Mouse (Mus musculus) cortical plate, adult 2 months (tissue): Measurements from ENCODE around the gene St6galnac5.

Experiments
- CTCF ChIP-seq: fragments of 200-500 bp; IDR thresholded peaks from 2 replicates; pipeline ENCODE4 v1.5.1; 2011; ENCODE audit warnings: mild to moderate bottlenecking, control low read depth, low read length; ENCODE audit not compliant: insufficient read depth; ENCODE audit errors: extremely low read depth
- POLR2A ChIP-seq: fragments of 200-500 bp; IDR thresholded peaks from 2 replicates; pipeline ENCODE4 v1.6.1; 2011; ENCODE audit warnings: mild to moderate bottlenecking, low read length, control low read depth; ENCODE audit not compliant: insufficient read depth; ENCODE audit errors: extremely low read depth

- TF ChIP-seq POLR2A (no peak), CTCF (no peak)
Observed at GRCm38 (mm10) chr3:152950299-152950698, 31.7 kb downstream of the St6galnac5 start.
